Mouse (Mus musculus) lung, postnatal 0 days (tissue): ENCODE results near the gene Mgat5. TPM values are rescaled to one million over a fixed set of nuclear protein-coding genes. Genes with fewer than 3 reads are reported as not detected.

Experiments used
- ATAC-seq: fragments of 200-750 bp; cut with Nextera tagmentation; 2 replicates; pipeline ENCODE4 v1.8.0; 2017; ENCODE audit warnings: moderate library complexity
- DNase-seq: peaks from one replicate; pipeline ENCODE4 v3.0.0-alpha.2; 2016; ENCODE audit warnings: low spot score
- H3K27ac ChIP-seq: fragments of 300-500 bp; sonication (generic); 2 replicates; pipeline ENCODE4 v1.5.1; 2014; ENCODE audit warnings: antibody characterized with exemption, mild to moderate bottlenecking, low read length, mixed read lengths
- H3K27me3 ChIP-seq: fragments of 300-500 bp; sonication (generic); replicated peaks from 2 replicates; pipeline ENCODE4 v1.6.1; 2014; ENCODE audit warnings: low read length, mixed read lengths; ENCODE audit not compliant: insufficient read depth
- H3K36me3 ChIP-seq: fragments of 300-500 bp; sonication (generic); 2 replicates; pipeline ENCODE4 v1.6.1; 2014; ENCODE audit warnings: low read length, mixed read lengths; ENCODE audit not compliant: insufficient read depth
- H3K4me1 ChIP-seq: fragments of 300-500 bp; sonication (generic); 2 replicates; pipeline ENCODE4 v1.6.1; 2014; ENCODE audit warnings: antibody characterized with exemption, low read depth, low read length, mixed read lengths; ENCODE audit not compliant: insufficient read depth
- H3K4me2 ChIP-seq: fragments of 300-500 bp; sonication (generic); replicated peaks from 2 replicates; pipeline ENCODE4 v1.6.1; 2014; ENCODE audit warnings: low read depth, mild to moderate bottlenecking, low read length, moderate library complexity, mixed read lengths
- H3K4me3 ChIP-seq: fragments of 300-500 bp; sonication (generic); 2 replicates; pipeline ENCODE4 v1.5.1; 2014; ENCODE audit warnings: low read depth, low read length
- H3K9ac ChIP-seq: fragments of 300-500 bp; sonication (generic); replicated peaks from 2 replicates; pipeline ENCODE4 v1.6.1; 2014; ENCODE audit warnings: low read depth, mild to moderate bottlenecking
- H3K9me3 ChIP-seq: fragments of 300-500 bp; sonication (generic); 2 replicates; pipeline ENCODE4 v1.6.1; 2016; ENCODE audit warnings: low read length, mixed read lengths
- CTCF ChIP-seq: IDR thresholded peaks from 2 replicates; pipeline ENCODE4 v1.5.1; 2016; ENCODE audit warnings: antibody characterized with exemption, mild to moderate bottlenecking
- EP300 ChIP-seq: IDR thresholded peaks from 2 replicates; pipeline ENCODE4 v1.6.1; 2016; ENCODE audit warnings: antibody characterized with exemption, mild to moderate bottlenecking, control low read depth
- WGBS: fragments of 180-500 bp; shearing (Covaris S2); extraction: QIAGEN DNeasy Blood & Tissue Kit; methylation state at CpG from one replicate; pipeline ENCODE4 v1.1.7; 2014; 5-methylcytosine and 5-hydroxymethylcytosine counted together
- polyA plus RNA-seq: library from polyadenylated mRNA; unstranded; fragments of >200 nt; fragmentation: Nextera tagmentation; extraction: Ambion mirVana; gene quantifications from 2 replicates; pipeline ENCODE4 v1.2.1, GENCODE M21; 2015

The Mgat5 gene
- polyA plus RNA-seq, 1 experiment from 2014 or later: 3.5 TPM

DNA sequence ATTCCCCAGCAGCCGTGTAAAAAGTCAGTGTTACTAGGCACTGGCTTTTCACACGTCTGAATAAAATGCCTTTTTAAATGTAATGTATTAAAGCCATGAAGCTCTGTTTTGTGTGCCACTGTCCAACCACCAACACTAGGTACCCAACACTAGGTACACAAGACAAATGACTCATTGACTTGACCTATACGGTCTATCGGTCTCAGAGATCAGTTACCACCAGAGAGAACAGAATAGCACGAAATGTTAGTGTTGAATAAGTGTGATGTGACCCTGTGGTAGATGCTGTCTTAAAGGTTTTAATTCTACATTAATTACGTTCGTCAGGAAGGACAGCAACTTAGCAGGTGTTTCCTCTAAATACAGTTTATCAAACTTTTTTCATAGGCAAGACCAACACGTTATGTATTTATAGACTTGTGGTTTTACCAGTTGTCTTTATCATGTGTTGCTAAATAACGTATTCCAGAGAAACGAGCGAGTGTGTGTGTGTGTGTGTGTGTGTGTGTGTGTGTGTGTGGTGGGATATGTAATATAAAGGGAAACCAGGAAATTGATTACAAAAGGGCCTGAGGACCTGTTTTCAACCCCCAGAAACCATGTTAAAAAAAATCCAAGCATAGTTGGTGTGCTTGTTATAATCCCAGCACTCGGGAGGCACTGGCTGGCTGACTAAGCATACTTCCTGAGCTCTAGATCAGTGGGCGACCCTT, 104.3 kb downstream of the Mgat5 start:
- 80% methylated on average over 13 of the region's 13 CpGs for whole genome bisulfite sequencing
- Histone ChIP-seq H3K9me3 (no peaks in the 10 kb centered on the region), H3K27ac (no peak overlapping the region), H3K27me3 (no peaks in the 10 kb centered on the region), H3K9ac (no peak overlapping the region), H3K4me3 (no peak overlapping the region), H3K36me3 (no peaks in the 10 kb centered on the region), H3K4me2 (no peak overlapping the region), H3K4me1 (no peaks in the 10 kb centered on the region)
- DNase-seq: no peak
- TF ChIP-seq EP300: no peak
- no peak for TF ChIP-seq CTCF
- ATAC-seq: no peak

DNA sequence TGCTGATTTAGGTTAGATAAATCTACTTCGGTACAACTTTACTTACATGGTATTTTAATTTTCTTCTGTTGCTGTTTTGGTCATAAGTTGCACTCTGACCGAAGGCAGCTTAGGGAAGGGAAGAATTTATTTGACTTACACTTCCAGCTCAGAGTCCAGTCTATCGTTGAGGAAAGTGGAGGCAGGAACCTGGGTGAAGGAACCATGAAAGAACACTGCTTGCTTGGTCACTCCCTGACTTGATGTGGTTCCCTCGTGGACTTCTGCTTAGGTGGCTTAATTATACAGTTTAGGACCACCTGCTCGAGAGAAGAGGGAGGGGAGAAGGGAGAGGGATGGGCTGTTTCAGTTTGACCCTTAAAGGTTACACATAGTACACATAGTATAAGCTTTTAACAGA, 105.2 kb downstream of the Mgat5 start:
- TF ChIP-seq EP300 (no peak), CTCF (no peak)
- no peak overlapping the region for H3K4me3 ChIP-seq
- no peak overlapping the region for H3K27ac ChIP-seq
- DNase-seq (no peak), ATAC-seq (no peak)
- no peaks in the 10 kb centered on the region for H3K36me3 ChIP-seq
- H3K27me3 ChIP-seq: no peaks in the 10 kb centered on the region
- WGBS: 70% methylated on average over 5 of the region's 5 CpGs
- H3K4me1 ChIP-seq: no peaks in the 10 kb centered on the region
- H3K4me2 ChIP-seq: no peak overlapping the region
- H3K9me3 ChIP-seq: no peaks in the 10 kb centered on the region
- H3K9ac ChIP-seq: no peak overlapping the region

DNA sequence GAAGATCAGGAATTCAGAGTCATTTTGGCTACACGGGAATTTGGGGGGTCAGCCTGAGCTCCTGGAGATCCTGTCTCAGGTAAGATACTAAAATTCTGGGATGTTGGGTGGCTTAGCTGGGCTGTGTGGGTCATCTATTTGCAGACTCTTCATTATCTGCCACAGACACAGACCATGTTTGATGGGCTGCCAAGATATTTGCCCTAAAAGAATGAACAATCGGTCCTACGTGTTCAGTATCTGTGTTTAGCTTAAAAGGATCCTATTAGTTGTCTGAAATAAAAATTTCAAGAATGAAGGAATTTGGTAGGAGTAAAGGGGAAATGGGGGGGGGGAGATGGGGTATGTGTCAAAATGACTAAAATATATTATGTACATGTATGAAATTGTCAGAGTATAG, 105.9 kb downstream of the Mgat5 start:
- Histone ChIP-seq H3K27me3 (no peaks in the 10 kb centered on the region), H3K9ac (no peak overlapping the region), H3K36me3 (no peaks in the 10 kb centered on the region), H3K4me1 (no peaks in the 10 kb centered on the region), H3K4me3 (no peak overlapping the region), H3K4me2 (no peak overlapping the region), H3K27ac (no peak overlapping the region), H3K9me3 (no peaks in the 10 kb centered on the region)
- ATAC-seq (no peak), DNase-seq (no peak)
- 62% methylated on average over 3 of the region's 3 CpGs for WGBS
- no peak for TF ChIP-seq EP300
- no peak for TF ChIP-seq CTCF

DNA sequence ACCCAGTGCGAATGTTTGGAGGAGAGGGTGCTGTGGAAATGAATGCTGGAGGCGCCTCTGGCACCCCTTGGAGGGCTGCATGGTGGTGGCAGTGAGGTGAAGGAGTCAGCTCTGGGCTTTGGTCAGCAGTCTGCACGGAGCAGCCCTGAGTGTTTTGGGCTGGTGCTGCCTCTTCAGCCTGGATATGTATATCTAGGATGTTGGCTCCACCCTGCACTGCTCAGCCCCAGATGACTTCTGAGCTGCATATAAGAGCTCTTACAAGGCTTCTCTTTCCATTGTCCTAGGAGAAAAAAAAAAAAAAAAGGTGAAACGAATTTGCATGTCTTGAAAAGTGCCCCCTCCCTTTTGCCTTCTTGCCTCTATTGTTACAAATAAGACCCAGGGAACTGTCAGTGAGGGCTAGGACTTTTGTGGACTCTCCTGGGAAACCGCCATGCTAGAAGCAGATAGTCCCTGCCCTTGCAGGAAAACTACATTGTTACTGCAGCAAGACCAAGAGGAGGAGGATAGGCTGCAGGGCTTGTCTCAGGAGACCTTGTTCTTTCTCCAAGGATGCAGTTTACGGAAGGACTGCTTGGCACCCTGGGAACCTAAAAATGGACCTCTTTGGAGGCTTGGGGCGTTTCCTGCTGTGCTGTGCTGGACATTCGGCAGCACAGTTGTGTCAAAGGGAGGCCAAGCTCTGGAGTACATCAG, 109.0 kb downstream of the Mgat5 start:
- Histone ChIP-seq H3K4me2 (no peak overlapping the region), H3K36me3 (no peaks in the 10 kb centered on the region), H3K4me3 (no peak overlapping the region), H3K27ac (no peak overlapping the region), H3K4me1 (no peaks in the 10 kb centered on the region), H3K9ac (no peak overlapping the region), H3K27me3 (no peaks in the 10 kb centered on the region), H3K9me3 (no peaks in the 10 kb centered on the region)
- DNase-seq (no peak), ATAC-seq (no peak)
- TF ChIP-seq EP300: no peak
- TF ChIP-seq CTCF: no peak
- 65% methylated on average over 8 of the region's 8 CpGs for WGBS

DNA sequence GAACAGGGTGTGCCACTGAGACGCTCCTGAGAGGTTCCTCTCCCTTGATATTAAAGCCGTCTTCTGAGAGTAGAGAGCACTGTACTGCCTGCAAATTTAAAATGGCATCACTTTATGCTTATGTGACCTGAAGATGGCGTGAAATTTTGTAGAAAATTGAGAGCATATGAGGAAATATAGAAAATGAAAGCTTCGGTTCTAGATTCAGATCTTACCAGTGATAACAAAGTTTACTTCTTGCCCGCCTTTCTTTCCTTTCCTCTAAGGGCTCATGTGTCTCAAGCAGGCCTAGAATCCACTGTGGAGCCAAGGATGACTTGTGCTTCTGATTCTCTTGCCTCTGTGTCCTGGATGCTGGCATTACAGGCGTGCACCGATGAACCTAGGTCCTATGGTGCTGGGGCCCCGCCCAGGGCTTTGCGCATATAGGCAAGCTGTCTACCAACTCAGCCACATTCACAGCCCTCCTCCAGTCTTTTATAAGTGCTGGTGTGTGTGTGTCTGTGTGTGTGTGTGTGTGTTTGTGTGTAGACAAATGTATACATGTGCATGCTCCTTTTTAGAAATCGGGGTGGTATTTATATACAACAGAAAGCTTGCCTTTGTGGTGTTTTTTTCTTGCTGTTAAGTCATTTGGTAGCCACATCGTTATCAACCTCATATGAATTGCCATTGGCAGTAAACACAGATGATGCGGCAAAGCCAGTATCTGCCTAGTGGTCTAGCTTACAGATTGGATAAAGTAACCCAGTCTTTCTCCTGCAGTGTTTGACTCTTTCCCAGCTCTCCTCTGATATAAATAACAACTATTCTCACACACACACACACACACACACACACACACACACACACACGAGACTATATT, 111.2 kb downstream of the Mgat5 start:
- H3K9me3 ChIP-seq: no peaks in the 10 kb centered on the region
- H3K27ac ChIP-seq: no peak overlapping the region
- H3K4me3 ChIP-seq: no peak overlapping the region
- no peaks in the 10 kb centered on the region for H3K27me3 ChIP-seq
- WGBS: 88% methylated on average over 13 of the region's 13 CpGs
- no peak overlapping the region for H3K4me2 ChIP-seq
- ATAC-seq (no peak), DNase-seq (no peak)
- TF ChIP-seq EP300 (no peak), CTCF (no peak)
- no peak overlapping the region for H3K9ac ChIP-seq
- no peaks in the 10 kb centered on the region for H3K4me1 ChIP-seq
- H3K36me3 ChIP-seq: no peaks in the 10 kb centered on the region

DNA sequence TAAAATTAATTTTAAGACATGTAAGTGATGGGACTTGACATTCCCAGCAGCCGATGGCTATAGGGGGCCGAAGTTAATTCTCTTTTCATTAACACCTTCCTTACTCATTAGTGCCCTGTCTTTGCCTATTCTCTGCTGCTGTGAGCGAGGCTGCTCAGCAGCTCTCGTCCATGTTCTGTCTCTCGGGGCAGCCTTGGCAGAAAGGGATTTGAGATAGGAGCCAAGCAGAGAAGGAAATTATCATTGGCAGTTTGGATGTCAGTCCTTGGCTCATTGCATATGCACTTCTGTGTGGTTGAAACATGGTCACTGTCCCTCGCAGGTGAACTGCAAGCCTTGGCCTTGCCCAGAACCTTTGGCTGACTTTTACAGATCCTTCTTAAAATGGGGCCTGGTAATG, 111.8 kb downstream of the Mgat5 start:
- 86% methylated on average over 6 of the region's 6 CpGs for WGBS
- Histone ChIP-seq H3K9ac (no peak overlapping the region), H3K4me2 (no peak overlapping the region), H3K27ac (no peak overlapping the region), H3K4me1 (no peaks in the 10 kb centered on the region), H3K27me3 (no peaks in the 10 kb centered on the region), H3K4me3 (no peak overlapping the region), H3K9me3 (no peaks in the 10 kb centered on the region), H3K36me3 (no peaks in the 10 kb centered on the region)
- TF ChIP-seq CTCF (no peak), EP300 (no peak)
- ATAC-seq: no peak
- DNase-seq: no peak
